Mouse (Mus musculus) thymus, postnatal 4 days (tissue): Measurements from ENCODE around the gene Aph1c.
A peak's percentile ranks its signal among the peaks of the same experiment; 100 is the strongest.
"Not testable (repeated sequence)": the region's sequence is repeated elsewhere in the genome, so short reads cannot be mapped to it uniquely, and the experiment has no call there.

Experiments
- DNase-seq: peaks from one replicate; pipeline ENCODE4 v3.0.0; 2021

The Aph1c gene

DNA sequence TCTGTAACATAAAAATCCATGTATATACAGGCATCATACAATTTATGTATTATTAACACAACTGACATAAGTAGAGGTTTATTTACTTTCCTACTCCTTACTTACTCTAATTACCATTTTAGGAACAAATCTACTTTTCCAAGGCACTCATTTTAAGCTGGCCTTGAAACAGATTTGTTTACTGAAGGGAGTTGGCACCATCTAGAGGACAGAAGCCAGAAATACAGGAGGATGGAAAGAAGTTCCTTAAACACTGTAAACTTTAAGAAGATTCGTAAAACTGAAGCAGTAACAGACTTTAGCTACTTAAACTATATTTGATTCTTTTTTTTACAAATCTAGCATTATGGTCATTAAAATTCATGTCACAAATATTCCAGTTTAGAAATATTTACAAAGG lies 8.5 kb downstream of the Aph1c start:
- DNase-seq = no peak

- peak; percentile 60 for DNase-seq
Measured at GRCm38 (mm10) chr9:66822255-66822654, 12.3 kb downstream of the Aph1c start.

DNA sequence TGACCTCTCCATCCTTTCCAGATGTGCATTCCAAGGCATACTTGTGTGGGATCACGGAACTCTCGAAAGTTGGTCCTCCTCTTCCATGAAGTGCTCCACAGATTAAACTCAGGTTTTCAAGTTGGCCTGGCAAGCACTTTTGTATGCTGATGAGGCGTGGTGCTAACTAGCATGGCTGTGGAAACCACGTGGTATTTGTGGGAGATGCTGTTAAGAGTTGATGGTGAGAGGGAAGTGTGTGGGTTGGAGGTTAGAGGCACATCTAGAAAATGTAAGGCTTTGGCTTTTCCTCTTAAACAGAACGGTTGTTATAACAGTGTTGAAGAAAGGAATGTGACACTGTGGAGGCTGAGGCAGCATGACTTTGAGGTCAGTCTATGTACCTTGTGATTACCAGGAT lies 13.5 kb downstream of the Aph1c start:
- DNase-seq = no peak

- DNase-seq = peak; percentile 31
Measured at GRCm38 (mm10) chr9:66813392-66813791, 21.1 kb downstream of the Aph1c start.

DNA sequence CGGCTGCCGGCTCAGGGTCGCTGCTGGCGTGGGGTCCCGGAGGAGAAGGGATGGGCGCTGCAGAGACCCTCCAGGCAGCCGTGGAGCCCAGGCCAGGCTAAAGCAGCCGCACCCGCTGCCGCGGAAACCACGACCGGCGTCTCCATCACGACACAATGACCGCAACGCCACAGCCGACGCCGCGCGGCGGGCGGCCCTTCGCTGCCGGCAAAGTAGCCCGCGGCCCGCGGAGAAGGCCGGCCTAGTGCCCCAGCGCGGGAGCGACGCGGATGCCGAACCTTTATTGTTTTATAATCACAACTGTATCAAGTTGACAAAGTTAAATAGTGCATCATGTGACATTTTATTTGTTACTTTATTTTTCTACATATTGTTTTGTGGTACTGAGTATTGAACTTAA lies 28.6 kb downstream of the Aph1c start:
- not testable (repeated sequence) for DNase-seq

DNA sequence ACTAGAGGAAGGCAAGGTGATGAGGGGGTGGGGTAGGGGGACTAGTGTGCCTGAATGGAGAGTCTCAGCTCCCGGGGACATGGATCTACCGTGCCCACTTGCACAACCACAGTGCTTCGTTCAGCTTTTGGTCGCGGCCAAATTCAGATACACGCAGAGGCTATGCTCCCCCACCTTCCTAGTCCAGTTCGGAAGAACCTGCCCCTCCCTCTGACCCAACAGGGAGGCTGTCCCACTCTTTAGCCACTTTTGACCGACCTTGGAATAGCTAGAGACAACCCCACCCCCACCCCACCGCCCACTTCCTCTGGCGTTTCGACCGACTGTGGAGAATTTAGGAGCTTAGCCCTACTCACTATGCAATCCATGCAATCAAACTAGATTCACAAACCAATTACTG lies 32.6 kb downstream of the Aph1c start:
- DNase-seq = no peak

- DNase-seq = no peak
Measured at GRCm38 (mm10) chr9:66796739-66797138, 37.8 kb downstream of the Aph1c start, which contains the start of gene Gm10647. TSS of gene Gm10647 (plus strand) at chr9:66797039.

GRCm38 (mm10) chr9:66795464-66796324 lies 38.8 kb downstream of the Aph1c start, which contains the start of gene Aph1b:
TSS of gene Aph1b (minus strand) at chr9:66795490.
- peak; percentile 93 for DNase-seq

GRCm38 (mm10) chr9:66794629-66795463 lies 39.7 kb downstream of the Aph1c start:
- no peak for DNase-seq

DNA sequence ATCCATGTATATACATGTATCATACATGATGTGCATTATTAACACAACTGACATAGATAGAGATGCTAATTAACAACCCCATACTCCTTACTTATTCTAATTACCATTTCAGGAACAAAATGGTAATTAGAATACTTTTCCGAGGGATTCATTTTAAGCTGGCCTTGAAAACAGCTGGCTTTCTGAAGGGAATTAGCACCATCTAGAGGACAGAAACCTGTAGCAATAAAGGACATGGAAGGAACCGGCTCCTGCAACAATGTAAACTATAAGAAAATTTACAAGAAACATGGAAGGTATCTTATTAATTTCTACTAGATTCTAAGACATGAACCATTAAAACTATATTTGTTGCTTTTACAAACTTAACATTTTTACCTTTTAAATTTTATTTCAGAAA lies 46.7 kb downstream of the Aph1c start:
- DNase-seq = no peak

- peak; percentile 75 for DNase-seq
Measured at GRCm38 (mm10) chr9:66784552-66784951, 50.0 kb downstream of the Aph1c start.

DNA sequence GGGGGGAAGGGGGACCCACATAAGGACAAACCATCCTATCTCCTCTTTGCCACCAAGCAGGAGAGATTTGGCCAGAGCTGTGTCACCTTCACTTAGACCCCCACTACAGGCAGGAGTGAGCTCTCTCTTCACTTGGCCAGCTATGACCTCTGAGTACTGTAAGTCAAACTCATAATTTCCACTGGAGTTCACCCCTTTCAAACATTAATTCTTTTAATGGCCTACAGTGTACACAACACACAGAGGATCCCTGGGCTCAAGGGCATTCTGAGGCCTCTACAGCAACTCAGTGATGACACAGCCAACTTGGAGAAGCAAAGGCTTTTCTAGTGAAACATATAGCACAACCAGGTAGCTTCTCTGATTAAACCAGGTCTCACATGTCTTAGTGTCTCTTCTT lies 63.8 kb downstream of the Aph1c start:
- no peak for DNase-seq

GRCm38 (mm10) chr9:66769275-66769674 lies 65.3 kb downstream of the Aph1c start:
- no peak for DNase-seq

DNA sequence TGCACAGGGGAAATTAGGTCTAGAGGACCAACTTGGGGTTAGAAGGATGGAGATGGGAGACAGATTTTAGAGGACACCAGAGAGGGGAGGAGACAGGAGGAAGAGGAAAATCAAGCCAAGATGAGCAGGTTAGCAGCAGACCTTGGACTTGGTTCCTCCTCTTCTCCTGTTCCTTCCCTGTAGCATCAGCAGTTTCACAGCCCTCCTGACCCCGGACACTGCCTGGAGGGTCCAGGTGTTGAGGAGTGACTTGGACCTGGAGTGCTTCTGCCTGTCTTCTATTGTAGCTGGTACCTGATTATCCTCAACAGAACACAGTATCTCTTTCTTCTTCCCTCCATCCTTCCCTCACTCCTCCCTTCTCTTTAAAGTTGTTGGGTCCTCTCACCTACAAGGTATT lies 65.8 kb downstream of the Aph1c start:
- no peak for DNase-seq
